Mouse (Mus musculus) frontal cortex, postnatal 14 days (tissue): ENCODE measurements around the gene Ccdc38.
A peak's percentile ranks its signal among the peaks of the same experiment; 100 is the strongest.

Source experiments
- DNase-seq, 2 experiments: peaks; one replicate each; pipeline ENCODE4 v3.0.0; 2022; ENCODE audit warnings: low spot score in 2 of 2

The Ccdc38 gene

DNA sequence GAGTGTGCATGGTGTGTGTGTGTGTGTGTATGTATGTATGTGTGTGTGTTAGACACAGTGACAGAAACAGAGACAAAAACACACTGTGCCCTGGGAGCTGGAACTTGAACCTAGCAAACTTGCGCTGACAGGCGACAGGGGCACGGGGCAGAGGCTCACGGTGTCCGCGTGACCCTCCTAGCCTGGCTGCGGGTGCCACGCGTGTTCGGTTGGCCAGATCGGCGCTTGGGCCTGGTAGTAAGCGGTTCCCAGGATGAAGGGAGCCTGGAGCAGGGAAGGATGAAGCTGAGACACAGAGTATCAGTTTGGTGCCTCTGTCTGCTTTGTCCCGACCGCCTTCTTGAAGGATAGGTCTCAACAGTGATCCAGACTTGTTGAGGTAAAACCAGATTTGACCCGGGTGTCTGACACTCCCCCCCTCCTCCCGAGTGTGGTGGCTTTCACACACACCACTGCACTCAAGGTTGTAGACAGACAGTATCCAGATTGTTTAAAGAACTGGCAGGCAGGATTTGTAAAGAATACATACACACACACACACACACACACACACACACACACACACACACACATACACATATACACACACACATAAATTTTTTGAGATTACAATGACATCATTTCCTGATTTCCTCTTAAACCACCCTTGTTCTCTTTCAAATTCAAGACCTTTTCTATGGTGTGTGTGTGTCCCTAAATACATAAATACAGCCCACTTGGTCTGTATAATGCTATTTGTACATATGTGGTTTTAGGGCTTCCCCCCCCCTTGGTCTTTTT, at the start of gene Ccdc38:
Ccdc38 (plus strand) TSS at position 202 of the 780 bp plus-strand sequence.
- DNase-seq, result no peak

DNA sequence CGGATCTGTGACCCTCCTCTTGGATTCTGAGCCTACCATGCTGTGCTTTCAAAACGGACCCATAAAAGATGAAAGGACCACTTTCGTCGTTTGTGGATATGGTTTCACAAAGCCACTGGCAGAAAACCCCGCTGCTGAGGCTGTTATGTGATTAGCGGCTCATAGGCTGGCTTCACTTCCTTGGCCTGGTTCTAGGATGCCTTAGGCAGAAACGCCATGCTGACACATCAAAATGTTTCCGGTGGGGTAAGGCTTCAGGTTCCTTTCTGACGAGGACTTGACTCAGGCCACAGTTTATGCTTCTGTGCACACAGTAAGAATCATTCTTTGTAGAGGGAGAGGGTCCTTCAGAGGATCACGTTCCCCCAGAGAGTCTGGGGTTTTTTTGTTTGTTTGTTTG, 39.6 kb upstream of the Ccdc38 start:
- no peak for DNase-seq

DNA sequence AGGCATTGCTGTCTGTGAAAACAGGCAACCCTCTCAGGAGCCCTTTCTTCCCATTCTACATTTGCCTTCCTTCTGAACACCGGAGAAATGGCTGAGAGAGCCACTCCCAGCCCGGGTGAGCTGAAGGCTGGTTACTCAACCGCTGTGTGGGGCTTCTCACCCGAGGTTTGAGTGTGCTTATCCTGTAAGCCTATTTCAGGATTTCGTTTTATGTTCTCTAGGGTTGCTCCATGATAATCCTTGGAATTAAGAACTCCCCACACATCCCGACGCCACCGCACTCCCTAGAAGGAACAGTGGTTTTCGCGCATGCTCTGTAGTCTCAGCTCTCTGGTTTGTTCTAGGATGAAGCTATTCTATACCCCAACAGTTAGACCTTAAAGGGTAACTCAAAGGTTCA, 39.1 kb upstream of the Ccdc38 start:
- DNase-seq, result no peak

DNA sequence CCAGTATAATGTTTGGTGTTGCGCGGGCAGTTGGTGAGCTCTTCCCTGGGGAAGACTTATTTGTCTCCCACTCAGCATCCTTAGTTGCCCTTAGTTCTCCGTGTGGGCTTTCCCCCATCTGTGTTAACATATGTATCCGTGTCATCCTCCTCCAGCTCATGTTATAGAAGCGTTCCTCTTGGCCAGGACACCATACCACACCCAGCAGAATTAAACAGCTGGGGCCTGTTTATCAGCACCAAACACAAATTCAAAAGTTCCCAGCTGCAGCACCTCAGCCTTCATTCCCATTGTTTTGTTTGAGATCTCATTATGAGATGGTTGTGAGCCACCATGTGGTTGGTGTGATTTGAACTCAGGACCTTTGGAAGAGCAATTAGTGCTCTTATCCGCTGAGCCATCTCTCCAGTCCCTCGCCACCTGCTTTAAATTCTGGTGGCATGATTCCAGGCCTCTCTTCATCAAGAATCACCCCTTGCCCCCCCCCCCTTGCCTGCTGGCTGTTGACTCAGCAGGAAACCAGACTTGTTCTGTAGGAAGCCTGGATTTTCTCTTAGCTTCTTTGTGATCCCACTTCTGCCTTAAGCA, 32.0 kb upstream of the Ccdc38 start:
- no peak for DNase-seq

DNA sequence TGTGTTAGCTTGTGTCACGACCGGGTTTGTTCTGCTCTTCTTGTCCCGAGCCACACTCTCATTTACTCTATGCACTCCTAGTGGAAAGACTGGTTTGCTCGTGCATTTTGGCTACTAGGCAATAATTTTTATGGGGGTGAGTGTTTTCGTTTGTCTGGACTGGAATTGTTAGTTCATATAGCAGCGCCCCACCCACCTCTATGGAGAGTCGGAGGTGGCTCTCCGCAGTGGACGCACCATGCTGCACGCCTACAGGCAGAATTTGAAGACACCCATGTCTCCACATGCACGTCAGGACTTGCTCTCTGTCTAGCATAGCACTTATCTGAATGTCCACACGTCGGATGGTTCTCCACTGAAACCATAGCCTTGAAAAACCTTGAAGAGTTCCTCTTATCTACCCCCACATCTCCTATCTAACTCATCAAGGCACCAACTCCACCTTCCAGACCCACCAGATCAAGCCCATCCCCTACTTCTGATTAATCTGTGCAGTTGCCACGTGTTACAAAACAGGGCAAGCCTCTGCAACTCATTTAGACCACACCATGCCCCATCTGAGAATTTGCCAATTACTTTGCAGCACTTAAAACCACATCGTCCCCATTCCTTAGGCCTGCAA, 30.8 kb upstream of the Ccdc38 start:
- no peak for DNase-seq

DNA sequence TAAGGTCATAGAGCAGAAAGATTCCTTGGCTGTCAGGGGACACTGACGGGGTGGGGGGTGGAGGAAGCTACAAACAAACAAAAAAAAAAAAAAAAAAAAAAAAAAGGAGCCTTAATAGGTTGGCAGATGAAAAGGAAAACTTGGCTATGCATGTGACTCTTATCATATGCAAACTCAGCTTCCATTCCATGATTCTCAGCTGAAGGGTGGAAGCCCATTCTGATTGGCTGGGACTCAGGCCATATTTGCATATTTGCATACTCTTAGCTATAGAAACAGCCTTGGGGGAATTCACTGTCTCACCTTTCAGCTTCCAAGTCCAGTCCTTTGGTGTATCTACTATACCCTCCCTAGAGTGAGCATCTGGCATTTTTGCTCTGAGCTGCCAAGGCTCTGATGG, 25.0 kb upstream of the Ccdc38 start:
- no peak for DNase-seq

DNA sequence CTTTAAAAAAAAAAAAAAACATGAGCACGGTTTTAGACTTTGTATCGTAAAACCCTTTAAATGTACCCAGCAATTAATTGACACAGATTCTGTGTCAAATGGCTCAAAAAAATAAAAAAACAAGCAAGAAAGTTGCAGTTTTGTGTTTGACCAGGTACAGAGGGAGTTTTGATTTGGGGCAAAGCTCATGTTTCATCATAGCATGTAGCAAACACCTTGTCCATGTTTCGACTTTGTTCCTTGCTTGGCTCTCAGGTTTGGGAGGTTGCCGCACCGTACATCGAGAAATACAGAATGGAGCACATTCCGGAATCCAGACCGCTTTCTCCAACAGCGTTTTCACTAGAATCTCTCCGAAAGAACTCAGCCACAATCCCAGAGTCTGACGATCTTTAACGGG, 24.5 kb upstream of the Ccdc38 start:
- DNase-seq, result no peak

DNA sequence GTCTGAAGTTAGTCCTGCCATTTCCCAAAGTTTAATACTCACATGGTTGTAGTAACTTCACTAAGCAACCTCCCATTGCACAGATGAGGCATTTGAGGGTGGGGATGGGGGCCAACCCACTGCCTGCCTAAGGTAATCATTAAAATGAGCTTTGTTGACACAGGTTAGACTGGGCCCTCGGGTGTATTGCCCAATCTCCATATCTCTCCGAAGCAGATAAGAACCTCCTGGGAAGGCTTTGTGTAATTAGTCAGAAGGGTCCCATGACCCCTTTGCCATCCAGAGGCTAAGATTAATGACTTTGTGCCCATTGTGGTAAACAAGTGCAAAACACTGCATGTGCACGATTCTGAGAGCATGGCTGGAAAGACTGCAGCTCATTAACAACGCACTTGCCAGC, 22.7 kb upstream of the Ccdc38 start:
- no peak for DNase-seq

DNA sequence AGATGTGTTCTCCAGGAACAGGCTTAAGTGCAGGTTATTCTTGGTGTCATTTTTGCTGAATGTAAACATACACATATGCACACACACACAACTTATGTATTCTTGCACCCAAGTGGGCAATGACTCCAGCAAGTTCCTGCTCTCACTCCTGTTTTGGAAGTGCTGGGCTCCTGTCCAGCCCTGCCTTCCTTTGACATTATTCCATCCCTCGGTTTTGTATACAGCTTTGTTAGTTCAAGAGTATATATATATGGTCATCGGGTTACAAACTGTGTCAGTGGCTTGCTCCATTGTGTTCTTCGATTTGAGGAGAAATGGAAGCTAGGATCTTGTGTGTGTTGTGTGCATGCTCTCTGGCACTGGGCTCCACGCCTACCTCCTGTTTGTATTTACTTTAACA, 22.2 kb upstream of the Ccdc38 start:
- DNase-seq, result no peak

DNA sequence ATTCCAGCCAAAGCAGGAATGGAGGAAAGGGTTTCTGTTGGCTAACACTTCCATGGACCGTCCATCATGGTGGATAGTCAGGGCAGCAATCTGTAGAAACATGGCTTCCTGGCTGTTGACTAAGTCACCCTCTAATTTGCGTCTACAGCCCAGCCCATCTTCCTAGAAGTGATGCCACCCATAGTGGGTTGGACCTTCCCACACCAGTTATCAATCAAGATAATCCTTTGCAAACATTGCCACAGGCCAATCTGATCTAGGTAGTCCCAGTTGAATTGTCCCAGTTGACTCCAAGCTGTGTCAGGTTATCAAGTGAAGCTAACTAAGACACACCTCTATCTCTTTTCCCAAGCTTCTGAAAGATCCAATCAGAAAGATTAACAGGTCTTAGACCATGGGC, 21.8 kb upstream of the Ccdc38 start:
- no peak for DNase-seq

DNA sequence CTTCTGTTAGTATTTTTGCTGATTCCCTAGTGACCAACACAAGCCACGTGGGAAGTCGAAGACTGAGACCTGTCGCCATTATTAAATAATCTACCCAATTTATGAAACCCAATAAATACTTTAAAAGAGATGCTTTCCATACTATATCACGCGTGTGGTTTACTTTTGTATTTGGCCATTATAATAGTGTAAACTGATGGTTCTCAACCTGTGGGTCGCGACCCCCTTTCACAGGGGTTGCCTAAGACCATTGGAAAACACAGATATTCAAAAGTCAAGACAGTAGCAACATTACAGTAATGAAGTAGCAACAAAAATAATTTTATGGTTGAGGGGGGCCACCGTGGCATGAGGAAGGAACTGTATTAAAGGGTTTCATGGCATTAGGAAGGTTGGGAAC, 21.3 kb upstream of the Ccdc38 start:
- no peak for DNase-seq

DNA sequence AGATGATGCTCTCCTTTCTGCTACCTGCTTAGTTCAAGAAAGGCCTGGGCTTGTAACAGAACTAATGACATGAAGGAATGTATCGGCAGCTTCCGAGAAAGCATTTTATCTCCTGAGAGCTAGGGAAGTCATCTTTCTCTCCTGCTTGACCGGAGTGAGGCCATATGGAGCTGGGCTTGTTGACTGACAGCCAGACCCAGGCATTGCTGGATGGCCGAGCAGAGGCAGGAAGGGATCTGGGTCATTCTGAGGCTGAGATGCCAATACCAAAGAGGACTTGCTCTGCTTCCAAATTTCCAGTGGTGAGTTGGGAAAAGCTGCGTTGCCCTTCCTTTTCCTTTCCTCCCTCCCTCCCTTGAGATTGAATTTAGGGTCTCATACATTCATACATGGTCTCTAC, 20.7 kb upstream of the Ccdc38 start:
- DNase-seq, result no peak

DNA sequence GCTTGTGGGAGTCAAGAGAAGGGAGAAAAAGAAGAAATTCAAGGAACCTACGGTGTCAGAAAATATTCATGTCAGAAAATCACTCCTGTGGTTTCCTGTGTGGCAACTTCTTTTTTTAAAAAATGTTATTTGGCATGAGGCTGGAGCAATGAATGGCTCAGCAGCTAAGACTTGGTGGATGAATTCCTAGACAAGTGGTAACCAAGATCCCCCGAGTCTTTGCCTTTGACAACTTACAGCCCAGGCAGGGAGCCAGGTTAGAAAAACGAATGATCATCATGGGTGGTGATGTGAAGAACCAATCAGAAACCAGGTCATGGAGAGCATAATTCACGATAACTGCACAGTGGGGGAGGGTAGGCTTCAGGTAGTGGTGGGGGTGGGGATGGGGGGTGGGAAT, 19.4 kb upstream of the Ccdc38 start:
- DNase-seq, result no peak

DNA sequence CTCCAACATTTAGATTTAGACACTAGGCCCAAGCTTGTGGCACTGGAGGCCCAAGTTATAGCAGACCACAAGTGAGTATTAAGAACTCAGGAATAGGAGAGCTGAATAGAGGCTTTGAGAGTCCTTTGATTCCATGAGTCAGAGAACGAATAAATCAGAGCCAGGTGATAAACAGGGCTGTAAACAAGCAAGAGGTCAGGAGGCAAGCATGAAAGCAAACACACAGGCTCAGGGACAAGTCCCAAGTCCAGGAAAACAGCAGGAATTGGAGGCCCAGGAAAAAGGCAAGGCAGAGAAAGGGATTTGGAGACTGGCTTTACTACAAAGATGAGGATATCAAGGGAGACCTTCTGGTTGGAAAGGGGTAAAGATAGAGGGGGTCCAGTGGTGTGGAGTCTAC, 15.1 kb upstream of the Ccdc38 start:
- DNase-seq, result no peak

DNA sequence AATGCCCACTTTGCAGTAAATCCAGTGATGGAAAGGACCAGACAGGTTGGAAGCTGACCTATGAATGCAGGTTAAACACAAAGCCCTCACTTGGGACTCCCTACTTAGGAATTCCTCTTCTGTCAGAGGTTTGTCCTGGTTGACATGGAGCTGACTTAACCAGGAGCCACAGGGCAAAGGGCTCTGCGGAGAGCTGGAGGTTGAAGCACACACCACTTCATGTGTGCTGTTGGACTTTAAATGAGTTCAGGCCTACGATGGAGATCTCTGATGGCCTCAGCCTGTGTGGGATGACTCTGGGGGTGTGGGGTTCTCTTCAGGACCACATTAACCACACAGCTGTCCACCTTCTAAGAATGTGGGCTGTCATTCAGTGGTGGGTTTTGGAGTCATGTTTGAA, 2.1 kb upstream of the Ccdc38 start:
- no peak for DNase-seq

DNA sequence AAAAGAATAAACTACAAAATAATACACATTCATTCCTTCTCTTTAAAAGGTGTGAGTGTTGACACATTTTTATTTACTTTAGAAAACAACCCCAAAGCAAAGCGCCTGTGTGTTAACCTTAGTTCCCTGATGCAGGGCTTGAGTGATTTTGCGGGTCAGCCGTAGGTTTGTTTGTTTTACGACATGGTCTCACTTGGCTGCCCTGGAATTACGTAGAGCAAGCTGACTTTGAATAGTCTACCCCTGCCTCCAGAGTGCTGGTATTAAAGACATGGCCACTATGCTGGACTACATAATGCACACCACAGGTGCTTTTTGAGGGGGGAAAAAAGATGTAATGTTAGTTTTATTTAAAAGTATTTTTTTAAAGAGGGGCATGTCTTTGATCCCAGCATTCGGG, 1.6 kb upstream of the Ccdc38 start:
- DNase-seq, result no peak

DNA sequence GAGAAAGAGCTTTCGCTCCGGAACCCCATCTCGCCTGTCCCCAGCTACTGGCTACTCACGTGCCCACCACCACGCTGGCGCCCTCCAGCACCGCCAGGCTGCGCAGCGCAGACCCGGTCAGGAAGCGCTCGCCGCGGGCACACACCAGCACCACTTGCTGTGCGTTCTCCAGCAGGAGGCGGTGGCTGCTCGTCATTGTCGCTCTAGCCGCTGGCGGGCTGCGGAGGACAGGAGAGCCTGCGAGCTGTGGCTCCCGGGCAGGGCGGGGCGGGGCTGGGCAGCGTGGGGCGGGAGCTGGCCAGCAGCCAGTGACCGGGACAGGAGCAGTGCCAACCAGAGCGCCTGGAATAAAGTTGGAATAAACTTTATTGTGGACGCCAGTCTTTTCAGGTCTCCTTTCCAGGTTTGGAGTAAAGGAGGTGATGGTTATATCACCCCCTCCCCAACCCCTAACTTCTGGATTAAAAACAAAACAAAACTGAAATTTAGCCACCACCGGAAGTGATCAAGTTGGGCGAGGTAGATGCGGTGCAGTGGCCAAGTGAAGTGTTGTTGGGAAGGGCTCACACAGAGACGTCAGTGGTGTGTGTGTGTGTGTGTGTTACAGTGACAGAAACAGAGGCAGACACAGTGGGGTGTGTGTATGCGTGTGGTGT, 529 bp upstream of the Ccdc38 start, which contains the start of gene Amdhd1:
Amdhd1 (minus strand) TSS at position 259 of the 656 bp plus-strand sequence.
- peak; percentile 33 to 42 for DNase-seq

DNA sequence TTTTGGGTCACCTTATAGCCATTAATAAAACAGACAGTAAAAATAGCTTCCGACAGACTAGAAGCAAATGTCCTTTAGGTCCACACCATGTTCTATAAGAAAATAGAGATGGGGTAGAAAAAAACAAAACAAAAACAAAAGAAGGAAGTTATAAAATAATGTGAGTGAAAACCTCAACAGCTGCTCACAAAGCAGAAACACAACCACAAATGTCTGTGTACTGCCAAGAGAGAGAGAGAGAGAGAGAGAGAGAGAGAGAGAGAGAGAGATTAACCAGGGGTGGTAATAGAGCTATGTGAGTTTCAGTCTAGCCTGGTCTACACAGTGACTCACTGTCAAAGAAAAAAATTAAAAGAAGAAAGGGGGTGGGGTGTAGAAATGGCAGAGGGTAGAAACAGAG, 1.2 kb downstream of the Ccdc38 start:
- no peak for DNase-seq

DNA sequence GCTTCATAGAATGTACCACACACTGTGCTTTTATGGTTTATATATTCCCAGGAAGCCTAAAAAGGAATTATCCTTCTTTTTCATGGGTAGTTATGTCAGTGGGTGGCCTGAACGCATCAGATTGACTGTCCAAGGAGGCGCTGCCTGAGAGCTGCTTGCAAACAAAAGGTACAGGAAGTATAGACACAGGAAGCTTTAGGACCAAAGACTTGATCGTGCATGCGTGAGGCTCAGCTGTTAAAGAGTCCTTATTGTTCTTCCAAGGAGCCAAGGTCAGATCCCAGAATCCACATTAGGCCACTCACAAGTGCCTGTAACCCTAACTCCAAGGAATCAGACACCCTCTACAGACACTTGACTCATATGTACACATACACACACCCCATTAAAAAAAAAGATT, 1.9 kb downstream of the Ccdc38 start:
- DNase-seq, result no peak

DNA sequence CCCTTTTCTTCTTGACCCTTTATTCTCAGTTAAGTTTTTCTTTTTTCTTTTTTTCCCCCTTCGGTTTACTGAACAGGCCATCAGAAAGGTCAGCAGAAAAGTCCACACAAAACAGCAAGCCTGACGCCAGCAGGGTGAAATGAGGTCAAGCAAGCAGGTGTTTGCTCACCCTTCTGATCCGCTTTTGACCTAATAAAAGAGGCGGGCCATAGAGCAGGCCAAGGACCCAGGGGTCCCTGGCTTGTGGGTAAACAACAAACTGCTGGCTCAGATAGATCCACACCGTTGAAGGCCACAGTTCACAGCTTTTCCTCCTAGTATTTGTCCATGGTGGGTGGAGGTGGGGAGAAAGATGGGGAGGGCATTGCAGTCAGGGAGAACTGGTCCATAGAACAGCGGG, 2.7 kb downstream of the Ccdc38 start:
- DNase-seq, result no peak

DNA sequence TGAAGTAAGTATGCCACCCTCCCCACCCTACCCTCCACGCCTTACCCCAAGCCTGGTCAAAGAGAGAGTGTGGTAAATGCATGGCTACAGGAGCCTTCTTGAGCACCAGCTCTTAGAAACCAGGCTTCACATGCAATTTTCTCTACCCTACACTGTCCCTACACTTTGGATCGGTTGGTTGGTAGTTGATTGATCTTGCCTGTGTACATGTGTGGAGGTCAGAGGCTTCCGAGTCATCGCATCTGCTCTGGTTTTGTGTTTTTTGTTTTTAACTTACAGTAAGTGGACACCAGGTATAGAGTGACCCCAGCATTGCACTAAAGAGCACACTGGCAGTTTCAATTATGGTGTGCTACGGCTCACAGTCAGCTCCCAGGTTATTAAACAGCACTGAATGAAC, 3.7 kb downstream of the Ccdc38 start:
- DNase-seq, result no peak

DNA sequence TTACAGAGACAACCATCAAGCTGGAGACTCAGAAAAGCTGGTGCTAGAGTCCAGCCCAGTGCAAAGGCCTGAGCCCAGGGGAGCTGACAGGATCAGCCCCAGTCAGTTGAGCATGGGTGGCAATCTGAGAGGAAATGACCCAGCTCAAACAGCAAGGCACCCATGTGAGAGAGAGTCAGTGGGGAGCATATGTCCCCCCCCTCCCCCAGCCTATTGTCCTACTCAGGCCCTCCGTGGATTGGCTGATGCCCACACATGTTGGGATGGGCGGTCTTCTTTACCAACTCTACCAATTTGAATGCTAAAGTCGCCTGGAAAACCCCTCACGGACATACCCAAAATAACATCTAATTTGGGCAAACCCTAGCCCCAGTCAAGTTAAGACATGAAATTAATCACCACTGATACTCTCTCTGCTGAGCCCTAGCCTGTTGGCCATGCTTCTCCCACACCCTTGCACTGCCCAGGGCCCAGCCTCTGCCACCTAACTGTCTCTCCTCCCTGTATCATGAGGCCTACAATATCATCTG, 7.4 kb downstream of the Ccdc38 start:
- no peak for DNase-seq
